Mouse (Mus musculus): ENCODE data around the gene Rps13.

- no peak for TF ChIP-seq CTCF (IDR thresholded peaks at IDR 0.05; ENCODE audit: low read depth)
- no peak for TF ChIP-seq EP300 (IDR thresholded peaks at IDR 0.05; ENCODE audit: low read depth)
Measured at GRCm38 (mm10) chr7:116288996-116289395, 45.0 kb downstream of the Rps13 start.
